Mouse (Mus musculus): ENCODE data around the gene 3110040M04Rik.
"Not testable (repeated sequence)": the region's sequence is repeated elsewhere in the genome, so short reads cannot be mapped to it uniquely, and the experiment has no call there.

3110040M04Rik gene

DNA sequence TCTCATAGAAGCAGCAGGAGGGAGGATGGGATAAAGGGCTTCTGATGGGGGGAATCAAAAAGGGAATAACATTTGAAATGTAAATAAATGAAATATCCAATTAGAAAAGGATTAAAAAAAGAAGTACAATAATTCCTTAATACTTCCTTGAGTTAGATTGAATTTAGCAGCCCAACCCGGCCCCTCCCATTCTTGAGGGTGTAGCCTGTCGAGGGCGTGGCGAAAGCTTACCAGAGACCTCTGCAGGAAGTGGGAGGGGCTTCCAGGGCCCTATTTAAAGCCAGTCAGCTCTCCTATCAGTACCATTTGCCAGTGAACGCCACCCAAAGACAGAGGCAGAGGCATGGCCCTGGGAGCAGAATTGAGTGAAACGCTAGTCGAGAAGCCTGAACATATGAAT lies 11.8 kb upstream of the 3110040M04Rik start, which contains the start of gene Gm8947:
Gene Gm8947, plus strand, starts transcription at position 302 of the 400 bp plus-strand sequence.
- not testable (repeated sequence) for DNase-seq (ENCODE audit: low read depth)

DNA sequence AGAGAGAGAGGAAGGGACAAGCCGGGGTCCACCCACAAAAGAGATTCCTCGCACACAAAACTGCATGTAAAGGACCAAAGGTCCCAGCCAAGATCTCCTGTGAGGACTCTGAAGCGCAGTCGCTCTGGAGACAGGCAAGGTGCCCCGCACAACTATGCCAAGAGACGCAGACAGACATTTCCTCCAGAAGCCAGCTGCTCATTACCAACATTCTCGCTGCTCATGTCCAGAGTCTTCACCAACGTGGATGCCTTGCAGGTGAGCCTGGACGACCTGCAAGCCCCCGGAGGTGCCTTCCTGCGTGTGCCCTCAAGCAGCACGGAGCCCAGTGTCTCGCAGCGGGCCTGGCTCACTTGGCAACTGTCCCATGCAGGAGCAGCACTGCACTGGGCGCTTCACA lies 11.2 kb upstream of the 3110040M04Rik start:
- DNase-seq (ENCODE audit: low read depth): not testable (repeated sequence)

DNA sequence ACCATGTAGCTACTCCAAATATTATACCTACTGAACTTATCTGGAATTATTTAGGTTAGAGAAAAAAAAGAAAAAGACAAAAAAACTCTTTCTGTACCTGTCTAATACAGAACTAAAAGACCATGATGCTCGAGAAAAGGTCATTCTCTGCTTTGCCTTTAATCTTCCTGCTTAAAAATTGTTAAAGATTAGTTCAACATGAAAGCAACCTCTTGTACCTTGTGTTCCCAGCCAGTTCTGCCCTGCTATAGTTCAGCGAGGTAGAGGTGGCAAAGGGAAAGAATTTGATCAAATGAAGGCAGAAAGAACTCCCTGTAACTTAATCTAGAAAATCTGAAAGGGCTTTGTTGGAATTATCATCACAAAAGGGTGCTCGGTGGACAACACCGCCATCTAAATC lies 7.9 kb upstream of the 3110040M04Rik start:
- not testable (repeated sequence) for DNase-seq (ENCODE audit: low read depth)

DNA sequence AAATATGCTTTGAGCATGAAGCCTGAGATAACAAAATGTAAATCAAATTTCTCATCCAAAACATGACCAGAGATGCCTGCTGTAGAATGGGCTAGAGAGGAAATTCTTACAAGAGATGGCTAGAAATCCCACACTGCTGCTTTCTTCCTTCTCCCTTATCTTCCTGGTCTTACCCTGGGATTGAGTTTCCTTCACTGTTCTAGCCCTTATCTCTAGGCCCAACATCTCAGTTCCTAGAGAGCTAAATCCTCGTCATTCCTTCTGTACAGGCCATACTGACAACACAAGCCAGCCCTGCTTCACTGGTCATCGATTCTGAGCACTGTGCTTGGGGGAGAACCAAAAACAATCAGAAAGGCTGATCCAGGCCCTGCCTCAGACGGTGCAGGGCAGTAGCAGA lies 7.2 kb upstream of the 3110040M04Rik start:
- not testable (repeated sequence) for DNase-seq (ENCODE audit: low read depth)

DNA sequence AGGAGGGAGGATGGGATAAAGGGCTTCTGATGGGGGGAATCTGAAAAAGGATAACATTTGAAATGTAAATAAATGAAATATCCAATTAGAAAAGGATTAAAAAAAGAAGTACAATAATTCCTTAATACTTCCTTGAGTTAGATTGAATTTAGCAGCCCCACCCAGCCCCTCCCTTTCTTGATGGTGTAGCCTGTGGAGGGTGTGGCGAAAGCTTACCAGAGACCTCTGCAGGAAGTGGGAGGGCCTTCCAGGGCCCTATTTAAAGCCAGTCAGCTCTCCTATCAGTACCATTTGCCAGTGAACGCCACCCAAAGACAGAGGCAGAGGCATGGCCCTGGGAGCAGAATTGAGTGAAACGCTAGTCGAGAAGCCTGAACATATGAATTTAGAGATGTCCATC lies 5.8 kb upstream of the 3110040M04Rik start, which contains the start of gene Gm47995:
Gene Gm47995, plus strand, starts transcription at position 329 of the 400 bp plus-strand sequence.
- DNase-seq (ENCODE audit: low read depth): peak; percentile 57

DNA sequence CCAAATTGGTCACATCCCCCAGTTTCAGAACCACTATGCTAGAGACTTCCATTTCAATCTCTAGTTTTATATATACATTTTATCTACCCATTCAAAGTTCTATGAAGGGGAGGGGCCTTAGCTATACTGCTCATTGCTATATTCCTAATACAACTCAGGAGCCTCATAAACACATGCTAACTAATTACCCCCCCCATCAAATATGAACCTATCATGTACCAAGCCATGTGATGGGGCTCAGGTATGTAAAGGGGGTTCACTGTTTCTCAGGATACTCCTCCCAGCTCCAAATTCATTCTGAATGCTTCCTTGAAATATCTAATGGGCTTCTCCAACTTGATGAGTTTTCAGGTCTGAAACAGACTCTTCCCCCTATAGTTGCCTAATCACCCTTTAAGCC lies 3.3 kb upstream of the 3110040M04Rik start:
- DNase-seq (ENCODE audit: low read depth): not testable (repeated sequence)

DNA sequence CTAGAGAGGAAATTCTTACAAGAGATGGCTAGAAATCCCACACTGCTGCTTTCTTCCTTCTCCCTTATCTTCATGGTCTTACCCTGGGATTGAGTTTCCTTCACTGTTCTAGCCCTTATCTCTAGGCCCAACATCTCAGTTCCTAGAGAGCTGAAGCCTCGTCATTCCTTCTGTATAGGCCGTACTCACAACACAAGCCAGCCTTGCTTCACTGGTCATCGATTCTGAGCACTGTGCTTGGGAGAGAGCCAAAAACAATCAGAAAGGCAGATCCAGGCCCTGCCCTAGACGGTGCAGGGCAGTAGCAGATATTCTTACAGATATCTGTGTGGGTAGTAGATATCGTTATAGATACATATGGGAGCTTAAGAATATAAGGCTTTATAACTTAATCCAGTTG lies 1.1 kb upstream of the 3110040M04Rik start:
- DNase-seq (ENCODE audit: low read depth): not testable (repeated sequence)

DNA sequence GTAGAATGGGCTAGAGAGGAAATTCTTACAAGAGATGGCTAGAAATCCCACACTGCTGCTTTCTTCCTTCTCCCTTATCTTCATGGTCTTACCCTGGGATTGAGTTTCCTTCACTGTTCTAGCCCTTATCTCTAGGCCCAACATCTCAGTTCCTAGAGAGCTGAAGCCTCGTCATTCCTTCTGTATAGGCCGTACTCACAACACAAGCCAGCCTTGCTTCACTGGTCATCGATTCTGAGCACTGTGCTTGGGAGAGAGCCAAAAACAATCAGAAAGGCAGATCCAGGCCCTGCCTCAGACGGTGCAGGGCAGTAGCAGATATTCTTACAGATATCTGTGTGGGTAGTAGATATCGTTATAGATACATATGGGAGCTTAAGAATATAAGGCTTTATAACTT lies 4.6 kb downstream of the 3110040M04Rik start:
- DNase-seq (ENCODE audit: low read depth): not testable (repeated sequence)

DNA sequence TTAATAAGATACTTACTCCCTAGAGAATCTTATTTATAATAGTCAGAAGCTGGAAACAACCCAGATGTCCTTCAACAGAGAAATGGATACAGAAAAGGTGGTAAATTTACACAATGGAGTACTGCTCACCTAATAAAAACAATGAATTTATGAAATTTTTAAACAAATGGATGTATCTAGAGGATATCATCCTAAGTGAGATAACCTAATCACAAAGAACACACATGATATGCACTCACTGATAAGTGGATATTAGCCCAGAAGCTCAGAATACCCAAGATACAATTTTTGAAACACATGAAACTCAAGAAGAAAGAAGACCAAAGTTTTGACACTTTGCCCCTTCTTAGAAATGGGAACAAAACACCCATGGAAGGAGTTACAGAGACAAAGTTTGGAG lies 5.0 kb downstream of the 3110040M04Rik start:
- DNase-seq (ENCODE audit: low read depth): not testable (repeated sequence)

DNA sequence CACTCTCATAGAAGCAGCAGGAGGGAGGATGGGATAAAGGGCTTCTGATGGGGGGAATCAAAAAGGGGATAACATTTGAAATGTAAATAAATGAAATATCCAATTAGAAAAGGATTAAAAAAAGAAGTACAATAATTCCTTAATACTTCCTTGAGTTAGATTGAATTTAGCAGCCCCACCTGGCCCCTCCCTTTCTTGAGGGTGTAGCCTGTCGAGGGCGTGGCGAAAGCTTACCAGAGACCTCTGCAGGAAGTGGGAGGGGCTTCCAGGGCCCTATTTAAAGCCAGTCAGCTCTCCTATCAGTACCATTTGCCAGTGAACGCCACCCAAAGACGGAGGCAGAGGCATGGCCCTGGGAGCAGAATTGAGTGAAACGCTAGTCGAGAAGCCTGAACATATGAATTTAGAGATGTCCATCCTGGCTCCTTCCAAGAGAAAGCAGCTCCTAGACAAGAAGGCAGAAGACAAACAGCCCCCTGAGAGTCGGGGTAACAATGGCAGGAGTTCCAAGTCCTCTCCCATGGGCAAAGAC lies 6.0 kb downstream of the 3110040M04Rik start, which contains the start of gene Gm47996:
Gene Gm47996, plus strand, starts transcription at position 308 of the 532 bp plus-strand sequence.
- not testable (repeated sequence) for DNase-seq (ENCODE audit: low read depth)

DNA sequence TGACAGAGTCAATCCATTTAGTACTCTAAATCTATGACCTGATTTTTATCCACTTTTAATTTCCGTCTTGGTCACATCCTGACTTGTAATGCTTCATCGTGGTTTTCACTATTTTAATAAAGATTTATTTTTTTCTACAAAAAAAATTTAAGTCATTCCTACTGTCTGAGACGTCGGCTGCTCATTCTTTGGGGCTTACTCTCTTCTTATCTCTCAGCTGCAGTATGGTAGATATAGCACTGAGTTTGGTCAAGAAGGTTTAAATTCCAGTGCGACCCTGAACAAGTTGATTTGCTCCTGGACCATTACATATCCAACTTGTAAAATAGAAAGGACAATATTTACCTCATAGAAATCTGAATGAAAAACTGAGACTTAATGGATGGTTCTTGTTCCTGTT lies 7.7 kb downstream of the 3110040M04Rik start:
- peak; percentile 14 for DNase-seq (ENCODE audit: low read depth)

DNA sequence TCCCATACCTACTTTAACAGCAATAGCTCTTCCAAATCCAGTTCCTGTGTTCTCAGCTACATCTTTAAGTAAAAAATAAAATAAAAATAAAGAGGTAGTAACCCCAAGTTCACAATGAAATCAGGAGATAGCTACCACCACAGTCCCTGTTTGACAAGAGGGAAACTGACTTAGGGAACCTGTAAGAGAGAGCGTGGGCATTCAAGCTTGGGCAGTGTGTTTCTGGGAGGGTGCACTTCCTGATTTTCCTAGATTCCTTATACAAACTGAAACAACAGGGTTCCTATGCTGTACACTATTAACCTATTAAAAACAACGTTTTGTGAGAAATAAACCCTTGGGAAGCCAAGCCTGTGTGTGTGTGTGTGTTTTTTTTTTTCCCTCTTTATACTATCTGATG lies 10.9 kb downstream of the 3110040M04Rik start:
- no peak for DNase-seq (ENCODE audit: low read depth)

DNA sequence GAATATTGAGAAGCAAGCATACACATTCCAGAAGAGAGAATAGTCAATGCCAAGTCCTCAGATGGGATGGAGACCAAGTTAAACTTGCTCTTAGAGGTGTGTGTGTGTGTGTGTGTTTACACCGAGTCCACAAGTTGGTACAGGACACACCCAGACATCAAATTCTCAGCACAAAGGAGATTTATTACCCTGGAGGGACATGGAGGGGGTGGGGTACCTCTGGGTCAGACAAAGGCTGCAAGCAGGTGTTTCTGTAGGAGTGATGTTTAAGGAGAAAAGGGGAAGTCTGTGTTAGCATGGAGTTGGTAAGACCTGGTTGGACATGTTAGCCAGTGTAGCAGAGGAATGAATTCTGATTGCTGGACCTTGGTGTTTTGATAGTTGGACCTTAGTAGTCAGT lies 12.1 kb downstream of the 3110040M04Rik start:
- DNase-seq (ENCODE audit: low read depth): no peak

DNA sequence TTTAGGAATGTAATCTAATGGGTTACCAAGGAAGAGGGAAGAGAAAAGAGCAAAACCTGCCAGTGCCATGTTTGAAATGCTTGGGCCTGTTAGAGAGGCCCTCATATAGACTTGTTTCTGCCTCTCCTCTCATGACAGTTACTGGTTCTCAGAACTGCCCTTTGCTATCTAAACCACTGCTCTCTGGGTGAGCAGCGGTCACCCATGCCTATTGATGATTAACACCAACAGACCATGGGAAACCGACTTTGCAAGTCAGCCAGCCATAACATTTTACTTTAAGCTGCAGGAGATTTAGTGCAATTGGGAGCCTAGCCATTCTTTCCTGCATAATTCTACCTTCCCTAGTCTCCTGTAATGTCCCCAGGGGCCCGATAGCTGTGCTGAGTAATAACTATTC lies 12.5 kb downstream of the 3110040M04Rik start:
- no peak for DNase-seq (ENCODE audit: low read depth)

DNA sequence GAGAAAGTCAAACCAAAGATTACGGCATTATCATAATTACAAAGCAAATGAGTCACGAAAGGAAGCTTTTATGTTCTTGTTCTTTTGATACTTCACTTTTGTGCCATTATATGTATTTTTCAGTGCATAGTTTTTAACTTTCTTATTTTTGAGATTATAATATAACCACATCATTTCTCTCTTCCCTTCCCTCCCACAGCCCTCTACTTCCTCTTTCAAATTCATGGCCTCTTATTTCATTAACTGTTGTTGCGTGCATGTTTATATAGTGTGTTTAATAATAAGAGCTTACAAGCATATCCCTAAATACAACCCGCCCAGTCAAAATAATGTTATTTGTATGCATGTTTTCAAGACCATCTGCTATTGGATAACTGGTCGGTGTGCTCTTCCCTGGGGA lies 15.1 kb downstream of the 3110040M04Rik start:
- DNase-seq (ENCODE audit: low read depth): no peak

DNA sequence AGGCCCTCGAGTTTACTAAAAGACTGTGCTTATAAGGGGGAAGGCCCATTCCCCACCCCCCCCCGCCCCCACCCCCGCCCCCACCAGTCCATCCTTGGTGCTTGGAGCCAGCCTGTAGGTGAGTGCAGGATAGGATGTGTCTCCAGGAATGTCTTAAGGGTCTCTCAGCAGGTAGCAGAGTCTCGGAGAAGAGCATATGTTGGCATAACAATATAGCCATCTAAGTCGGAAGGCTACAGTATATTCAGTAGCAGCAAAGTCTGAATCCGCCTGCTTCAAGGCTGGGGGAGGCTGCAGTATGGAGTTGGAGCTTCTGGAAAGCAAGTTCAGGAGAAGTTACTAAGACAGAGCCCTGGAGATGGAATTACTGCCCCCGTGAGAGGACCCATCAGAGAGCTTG lies 16.2 kb downstream of the 3110040M04Rik start:
- no peak for DNase-seq (ENCODE audit: low read depth)

DNA sequence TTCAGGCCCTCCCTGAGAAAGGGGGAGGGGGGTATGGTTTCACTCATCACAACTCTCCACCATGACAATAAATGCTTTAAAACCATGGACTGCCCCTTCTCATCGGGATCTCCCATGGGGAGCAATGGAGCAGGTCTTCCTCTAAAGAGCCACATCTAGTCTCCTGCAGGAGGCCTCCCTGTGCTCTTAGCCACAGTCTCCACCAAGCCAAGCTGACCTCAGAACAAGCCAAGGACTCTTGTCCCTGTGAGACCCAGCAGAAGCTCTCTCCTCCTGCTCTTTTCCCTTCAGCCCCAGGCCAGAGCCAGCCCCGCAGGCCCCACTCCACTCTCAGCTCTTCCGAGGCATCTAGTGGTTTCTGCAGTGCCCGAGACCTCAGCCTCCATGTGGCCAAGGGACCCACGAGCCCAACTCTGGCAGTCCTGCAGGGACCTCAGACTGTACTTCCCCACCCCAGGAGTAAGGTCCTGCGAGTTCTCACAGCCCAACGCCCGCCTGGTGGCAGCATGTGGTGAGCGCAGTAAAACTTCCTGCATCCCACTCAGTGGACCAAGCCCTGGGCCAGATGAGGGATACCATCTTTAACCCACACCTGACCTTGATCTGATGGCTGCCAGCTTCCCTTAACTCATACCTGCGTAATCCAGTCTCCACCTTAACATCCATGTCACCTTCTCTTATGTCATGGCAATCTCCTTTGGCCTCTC lies 18.8 kb downstream of the 3110040M04Rik start:
- DNase-seq (ENCODE audit: low read depth): no peak

DNA sequence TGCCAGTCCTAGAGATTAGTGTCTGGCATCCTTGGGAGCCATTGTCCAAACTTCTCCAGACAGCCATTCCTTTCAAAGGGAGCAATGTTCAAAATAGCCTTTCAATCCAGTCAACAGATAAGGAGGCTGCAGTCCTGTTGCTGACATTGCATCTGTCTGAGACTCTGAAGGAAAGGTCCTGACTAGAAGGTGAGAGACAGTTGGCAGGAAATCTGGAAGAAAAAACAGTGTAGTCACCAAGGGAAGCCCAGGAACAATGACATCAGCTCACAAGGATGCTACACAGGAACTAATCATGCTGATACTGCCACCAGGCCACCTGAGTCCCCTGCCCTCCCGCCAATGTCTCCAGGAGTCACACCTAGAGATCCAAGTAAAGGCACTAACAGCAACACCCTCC lies 19.5 kb downstream of the 3110040M04Rik start:
- no peak for DNase-seq (ENCODE audit: low read depth)

DNA sequence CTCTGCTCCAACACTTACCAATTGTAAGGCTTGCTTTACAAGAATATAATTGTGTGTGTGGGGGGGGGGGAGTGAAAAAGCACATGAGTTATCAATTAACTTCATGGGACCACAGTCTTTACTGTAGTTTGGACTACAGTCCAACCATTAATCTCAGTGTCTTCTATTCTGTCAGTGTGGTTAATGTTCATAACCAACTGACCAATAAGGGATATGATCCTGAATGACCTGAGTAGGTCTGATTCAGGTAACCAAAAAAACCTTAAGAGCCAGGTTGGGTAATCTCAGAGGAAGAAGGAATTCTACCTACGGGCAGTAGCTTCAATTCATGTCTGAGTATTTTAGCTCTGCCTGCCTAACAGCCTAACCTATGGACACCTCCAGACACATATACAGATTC lies 20.6 kb downstream of the 3110040M04Rik start:
- no peak for DNase-seq (ENCODE audit: low read depth)

DNA sequence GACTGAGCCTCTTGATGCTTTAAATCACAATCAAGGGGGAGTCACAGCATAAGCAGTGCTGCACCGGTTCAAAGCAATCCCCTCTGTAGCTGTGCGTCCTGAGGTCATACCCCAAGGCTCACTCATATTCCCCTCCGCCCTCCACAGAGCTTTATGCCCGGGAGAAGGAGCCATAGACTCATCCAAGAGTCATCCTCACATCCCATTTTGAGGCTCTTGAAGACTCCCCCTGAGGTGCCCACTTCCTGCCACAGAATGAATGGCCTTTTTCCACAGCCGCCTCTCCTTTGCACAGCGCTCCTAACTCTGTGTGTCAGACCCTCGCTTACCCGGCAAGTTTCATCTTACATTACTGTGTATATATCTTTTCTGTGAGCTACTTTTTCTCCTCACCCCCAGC lies 23.6 kb downstream of the 3110040M04Rik start:
- no peak for DNase-seq (ENCODE audit: low read depth)

DNA sequence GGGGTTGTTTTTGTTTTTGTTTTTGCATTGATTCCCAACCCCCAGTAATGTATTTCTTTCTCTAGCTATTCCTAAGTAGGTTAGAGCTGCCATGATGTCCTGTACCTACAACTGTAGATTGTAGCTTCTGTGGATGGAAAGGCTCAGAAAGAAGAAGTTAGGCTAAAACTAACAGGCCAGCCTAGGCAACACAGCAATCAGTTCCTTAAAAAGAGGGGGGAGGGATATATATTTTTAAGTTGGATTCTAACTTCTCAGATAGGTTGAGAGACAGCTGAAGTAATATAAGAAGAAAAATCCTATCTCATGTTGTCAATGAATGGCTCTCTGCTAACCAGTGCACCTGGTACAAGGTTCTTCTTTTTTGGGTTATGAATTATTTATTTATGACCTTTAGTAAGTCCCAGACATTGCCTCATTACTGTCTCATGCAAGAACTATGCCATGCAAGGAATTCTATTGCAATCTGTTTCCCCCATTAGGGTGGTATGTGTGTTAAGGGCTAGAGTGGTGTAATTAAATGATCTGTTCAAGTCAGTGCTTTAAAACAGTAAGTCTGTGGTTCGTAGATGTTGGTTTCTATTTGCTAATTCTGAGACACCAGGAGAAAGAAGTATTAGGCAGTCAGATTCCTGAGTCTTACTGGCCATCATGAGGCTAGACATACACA lies 24.5 kb downstream of the 3110040M04Rik start:
- no peak for DNase-seq (ENCODE audit: low read depth)

DNA sequence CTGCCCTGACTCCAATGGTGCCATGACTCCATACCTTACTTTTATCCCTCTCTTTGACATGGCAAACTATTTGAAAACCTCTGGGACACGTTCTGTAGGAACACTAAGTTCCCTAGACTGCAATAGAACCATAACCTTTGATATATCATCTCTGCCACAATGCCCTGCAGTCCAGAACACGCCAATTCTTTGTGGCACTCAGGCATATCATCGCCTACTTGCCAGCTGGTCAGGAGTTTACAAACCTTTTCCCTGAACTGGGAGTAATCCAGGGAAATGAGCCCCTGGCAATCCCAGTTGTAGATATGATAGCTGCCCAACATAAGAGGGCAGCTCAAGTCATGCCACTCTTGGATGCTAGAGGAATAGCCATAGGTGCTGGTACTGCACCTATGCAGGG lies 28.4 kb downstream of the 3110040M04Rik start:
- DNase-seq (ENCODE audit: low read depth): no peak

DNA sequence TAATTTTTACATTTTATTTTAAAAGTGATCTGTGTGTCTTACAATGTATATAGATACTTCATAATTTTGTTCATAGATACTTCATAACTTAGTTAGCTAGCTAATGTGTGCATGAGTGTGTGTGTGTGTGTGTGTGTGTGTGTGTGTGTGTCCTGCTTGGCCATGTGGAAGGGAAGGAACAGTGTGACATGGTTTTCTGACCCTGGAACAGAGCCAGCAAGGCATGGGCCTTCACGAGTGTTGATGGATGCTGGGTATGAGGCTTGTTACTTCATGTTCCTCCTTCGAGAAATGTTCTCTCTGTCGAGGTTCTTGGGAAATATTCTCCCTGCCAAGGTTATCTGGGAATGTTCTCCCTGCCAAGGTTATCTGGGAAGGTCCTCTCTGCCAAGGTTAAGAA lies 29.8 kb downstream of the 3110040M04Rik start:
- DNase-seq (ENCODE audit: low read depth): no peak
